Mouse (Mus musculus) limb, embryonic 12.5 days (tissue): ENCODE measurements around the gene Fgd4. TPM values are rescaled to one million over a fixed set of nuclear protein-coding genes. Genes with fewer than 3 reads are reported as not detected.
"Not testable (repeated sequence)": the region's sequence is repeated elsewhere in the genome, so short reads cannot be mapped to it uniquely, and the experiment has no call there.

Experiments
- ATAC-seq: fragments of 200-750 bp; cut with Nextera tagmentation; 2 replicates; pipeline ENCODE4 v1.8.0; 2017; ENCODE audit warnings: low read depth, moderate TSS enrichment; ENCODE audit not compliant: insufficient number of reproducible peaks, insufficient read depth, low FRiP score, low TSS enrichment
- H3K27ac ChIP-seq: fragments of 300-500 bp; sonication (generic); 2 replicates; pipeline ENCODE4 v1.5.1; 2016; ENCODE audit warnings: mild to moderate bottlenecking, moderate library complexity
- H3K27me3 ChIP-seq: fragments of 300-500 bp; sonication (generic); 2 replicates; pipeline ENCODE4 v1.6.1; 2016; ENCODE audit warnings: mild to moderate bottlenecking, moderate library complexity
- H3K36me3 ChIP-seq: fragments of 300-500 bp; sonication (generic); 2 replicates; pipeline ENCODE4 v1.6.1; 2016; ENCODE audit warnings: mild to moderate bottlenecking, moderate library complexity
- H3K4me1 ChIP-seq: fragments of 300-500 bp; sonication (generic); replicated peaks from 2 replicates; pipeline ENCODE4 v1.6.1; 2016
- H3K4me2 ChIP-seq: fragments of 300-500 bp; sonication (generic); 2 replicates; pipeline ENCODE4 v1.6.1; 2016; ENCODE audit warnings: mild to moderate bottlenecking, moderate library complexity
- H3K4me3 ChIP-seq: fragments of 300-500 bp; sonication (generic); replicated peaks from 2 replicates; pipeline ENCODE4 v1.5.1; 2016; ENCODE audit warnings: mild to moderate bottlenecking
- H3K9ac ChIP-seq: fragments of 300-500 bp; sonication (generic); replicated peaks from 2 replicates; pipeline ENCODE4 v1.6.1; 2016; ENCODE audit warnings: mild to moderate bottlenecking, moderate library complexity
- H3K9me3 ChIP-seq: fragments of 300-500 bp; sonication (generic); 2 replicates; pipeline ENCODE4 v1.6.1; 2016; ENCODE audit warnings: mild to moderate bottlenecking, moderate library complexity
- WGBS: fragments of 180-500 bp; shearing (Covaris S2); methylation state at CpG from one replicate; pipeline ENCODE4 v1.1.7; 2016; 5-methylcytosine and 5-hydroxymethylcytosine counted together
- polyA plus RNA-seq: library from polyadenylated mRNA; unstranded; fragments of >200 nt; fragmentation: Nextera tagmentation; extraction: Ambion mirVana; gene quantifications from 2 replicates; pipeline ENCODE4 v1.2.1, GENCODE M21; 2016

Gene Fgd4
- polyA plus RNA-seq, 1 experiment from 2014 or later = 12.4 TPM

DNA sequence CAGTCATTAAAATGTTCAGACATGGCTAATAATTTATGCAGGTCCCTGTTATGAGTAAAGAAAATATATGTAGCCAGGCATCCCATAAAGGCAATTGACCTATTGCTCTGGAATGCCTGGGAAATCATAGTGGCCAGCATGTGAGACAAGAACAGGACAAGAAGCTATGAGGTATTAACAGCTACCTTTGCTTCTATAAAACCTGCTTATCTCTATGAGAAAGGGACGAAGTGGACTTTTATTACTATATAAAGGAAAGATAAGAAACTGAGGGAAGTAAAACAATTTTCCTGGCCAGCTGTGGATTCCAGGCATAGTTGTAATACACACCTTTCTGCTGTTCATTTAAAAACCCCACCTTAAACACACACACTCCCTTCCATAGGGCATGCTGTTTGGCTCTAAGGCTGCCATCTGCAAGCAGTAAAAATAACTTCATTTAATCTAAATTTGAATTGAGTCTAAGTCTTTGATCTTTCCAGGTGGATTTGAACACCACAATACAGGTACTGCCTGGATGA, 114.8 kb downstream of the Fgd4 start:
- no peak overlapping the region for H3K4me2 ChIP-seq
- no peaks in the 10 kb centered on the region for H3K4me1 ChIP-seq
- 58% methylated on average over 1 of the region's 1 CpGs for WGBS
- ATAC-seq = no peak
- no peak overlapping the region for H3K4me3 ChIP-seq
- H3K27ac ChIP-seq = no peak overlapping the region
- no peaks in the 10 kb centered on the region for H3K9me3 ChIP-seq
- no peak overlapping the region for H3K9ac ChIP-seq
- H3K27me3 ChIP-seq = no peaks in the 10 kb centered on the region
- peaks cover 10% of the 10 kb centered on the region; the same call in 1 of the 2 replicates for H3K36me3 ChIP-seq

DNA sequence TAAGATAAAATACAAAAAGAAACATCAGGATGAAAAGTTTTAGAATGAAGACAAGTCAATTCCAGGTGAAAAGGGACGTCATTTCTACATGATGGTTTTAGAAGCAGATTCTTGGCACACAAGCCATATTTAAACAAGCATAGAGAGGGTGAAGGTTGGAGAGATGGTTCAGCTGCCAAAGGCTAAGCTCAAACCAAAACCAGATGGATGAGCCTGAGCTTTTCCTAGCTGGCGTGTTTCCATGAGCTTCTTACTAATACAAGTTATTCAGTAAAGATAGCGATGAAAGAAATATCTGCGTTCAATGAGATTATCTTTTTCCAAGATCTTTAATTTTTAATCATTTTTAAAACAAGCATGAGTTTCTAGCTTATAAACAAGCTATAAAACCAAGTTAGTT, 115.7 kb downstream of the Fgd4 start:
- Histone ChIP-seq H3K9me3 (no peaks in the 10 kb centered on the region), H3K36me3 (peaks cover 10% of the 10 kb centered on the region; the same call in 1 of the 2 replicates), H3K4me3 (no peak overlapping the region), H3K9ac (no peak overlapping the region), H3K4me1 (no peaks in the 10 kb centered on the region), H3K4me2 (no peak overlapping the region), H3K27ac (no peak overlapping the region), H3K27me3 (no peaks in the 10 kb centered on the region)
- WGBS = 81% methylated on average over 4 of the region's 4 CpGs
- no peak for ATAC-seq

DNA sequence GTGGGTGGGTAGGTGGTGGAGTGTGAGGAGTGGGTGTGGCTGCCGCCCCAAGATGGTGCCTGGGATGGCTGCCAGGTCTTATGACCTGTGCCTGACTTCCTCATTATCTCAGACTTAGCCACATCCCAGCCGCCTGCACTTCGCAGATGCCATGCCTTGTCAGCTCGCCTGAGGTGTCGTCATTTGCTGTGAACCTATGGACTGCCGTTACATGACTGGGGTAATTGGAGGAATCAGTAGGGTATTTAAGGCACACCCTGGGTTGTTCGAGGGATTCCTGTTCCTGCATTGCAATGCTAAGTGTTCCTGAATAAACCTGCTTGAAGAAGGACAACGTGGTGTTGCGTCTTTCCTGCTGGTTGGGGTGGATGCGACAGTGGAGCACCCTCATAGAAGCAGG, 126.9 kb downstream of the Fgd4 start:
- not testable (repeated sequence) for H3K27me3 ChIP-seq, H3K4me1 ChIP-seq, H3K9me3 ChIP-seq, H3K27ac ChIP-seq, ATAC-seq, H3K9ac ChIP-seq, H3K4me3 ChIP-seq, H3K4me2 ChIP-seq
- H3K36me3 ChIP-seq = peaks cover 23% of the 10 kb centered on the region
- 91% methylated on average over 10 of the region's 10 CpGs for WGBS

DNA sequence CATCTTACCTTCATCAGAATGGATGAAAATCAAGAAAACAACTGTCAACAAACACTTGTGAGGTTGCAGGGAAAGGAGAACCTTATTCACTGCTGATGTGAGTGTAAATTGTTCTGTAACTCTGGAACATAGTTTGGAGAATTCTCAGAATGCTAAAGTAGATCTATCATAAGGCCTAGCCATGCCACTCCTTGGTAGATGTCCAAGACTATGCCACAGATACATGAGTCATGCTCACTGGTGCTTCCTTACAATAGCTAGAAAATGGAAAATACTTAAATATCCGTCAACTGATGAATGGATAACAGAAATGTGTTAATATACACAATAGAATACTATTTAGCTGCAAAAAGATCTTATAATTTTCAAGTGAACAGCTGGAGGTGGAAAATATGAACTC, 150.3 kb downstream of the Fgd4 start:
- Histone ChIP-seq H3K36me3 (peaks cover 13% of the 10 kb centered on the region; the same call in 1 of the 2 replicates), H3K9me3 (no peaks in the 10 kb centered on the region), H3K27me3 (no peaks in the 10 kb centered on the region), H3K4me2 (no peak overlapping the region), H3K9ac (no peak overlapping the region), H3K27ac (no peak overlapping the region), H3K4me3 (no peak overlapping the region), H3K4me1 (no peaks in the 10 kb centered on the region)
- no peak for ATAC-seq
- WGBS = 83% methylated on average over 1 of the region's 1 CpGs

DNA sequence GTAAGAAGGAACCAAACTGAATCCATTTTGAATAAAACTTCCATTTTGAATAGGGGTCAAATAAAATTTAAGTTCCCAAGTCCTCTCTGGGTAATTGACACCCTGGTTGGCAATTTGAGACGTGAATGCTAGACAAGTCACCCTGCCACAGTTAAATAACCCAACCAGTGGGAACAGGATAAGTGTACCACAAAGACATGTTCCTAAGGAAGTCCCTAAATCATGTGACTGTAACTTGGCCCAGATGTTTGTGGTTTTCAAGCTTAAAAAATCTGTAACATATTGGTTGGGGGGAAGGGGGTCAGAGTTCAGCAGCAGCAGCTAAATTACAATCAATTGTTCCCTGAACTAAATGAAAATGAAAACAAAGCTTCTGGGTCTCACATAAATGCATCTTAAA, 161.9 kb downstream of the Fgd4 start:
- no peak overlapping the region for H3K9ac ChIP-seq
- H3K4me2 ChIP-seq = no peak overlapping the region
- H3K27me3 ChIP-seq = no peaks in the 10 kb centered on the region
- no peak for ATAC-seq
- no peaks in the 10 kb centered on the region for H3K4me1 ChIP-seq
- peaks cover 21% of the 10 kb centered on the region for H3K36me3 ChIP-seq
- 24% methylated on average over 1 of the region's 1 CpGs for WGBS
- H3K27ac ChIP-seq = no peak overlapping the region
- no peaks in the 10 kb centered on the region for H3K9me3 ChIP-seq
- H3K4me3 ChIP-seq = no peak overlapping the region

DNA sequence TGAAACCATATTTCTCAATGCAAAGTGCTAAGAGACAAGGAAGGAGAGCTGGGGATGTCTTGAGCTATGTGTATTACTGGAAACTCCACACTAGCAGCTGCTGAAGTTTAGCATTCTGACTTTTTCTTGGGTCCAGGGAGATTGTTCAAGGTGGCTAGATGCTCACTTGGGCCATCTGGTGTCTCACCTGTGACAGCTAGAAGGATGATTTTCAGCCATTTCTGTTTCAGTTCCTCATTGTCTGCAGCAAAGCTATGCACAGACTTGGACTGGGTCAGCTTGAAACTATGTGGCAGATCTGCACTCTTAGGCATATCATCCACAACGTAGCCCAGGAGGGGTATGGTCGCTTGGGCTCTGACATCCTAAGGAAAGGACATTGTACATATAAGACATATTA, 177.9 kb downstream of the Fgd4 start:
- no peak for ATAC-seq
- Histone ChIP-seq H3K36me3 (peaks cover 20% of the 10 kb centered on the region), H3K4me1 (no peaks in the 10 kb centered on the region), H3K27me3 (no peaks in the 10 kb centered on the region), H3K27ac (no peak overlapping the region), H3K4me2 (no peak overlapping the region), H3K9ac (no peak overlapping the region), H3K9me3 (no peaks in the 10 kb centered on the region), H3K4me3 (no peak overlapping the region)
- 91% methylated on average over 2 of the region's 2 CpGs for WGBS

DNA sequence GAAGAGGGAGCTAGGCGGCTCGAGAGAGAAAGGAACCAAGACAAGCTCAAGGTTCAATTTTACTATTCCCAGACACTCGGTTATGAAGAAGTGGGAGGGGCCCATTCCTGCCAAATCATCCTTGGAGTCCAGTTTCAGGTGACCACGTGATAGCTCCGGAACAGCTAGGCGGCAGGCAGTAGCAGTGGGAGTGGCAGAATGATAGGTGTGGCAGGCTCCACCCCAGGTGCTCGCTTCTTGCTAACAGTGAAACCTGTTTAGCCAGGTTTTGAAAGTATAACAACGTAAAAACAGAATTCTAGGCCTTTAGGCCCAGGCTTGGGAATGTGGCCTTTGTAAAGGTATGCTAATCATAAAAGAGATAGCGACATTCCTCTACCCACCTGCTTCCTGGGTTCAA, 233.1 kb downstream of the Fgd4 start:
- not testable (repeated sequence) for H3K4me1 ChIP-seq, H3K4me2 ChIP-seq, ATAC-seq, H3K27me3 ChIP-seq, H3K4me3 ChIP-seq, H3K9ac ChIP-seq, H3K36me3 ChIP-seq, H3K9me3 ChIP-seq, H3K27ac ChIP-seq
- WGBS = 64% methylated on average over 9 of the region's 9 CpGs

Other genes starting within 250 kb of the Fgd4 start
- gene Dnm1l, start 241.6 kb downstream of the Fgd4 start, polyA plus RNA-seq = 60.5 and 64.2 TPM in 2 replicates
- not detected in 2 replicates for gene Olfr19, start 75.9 kb upstream of the Fgd4 start, polyA plus RNA-seq
- 0.19 and 0.35 TPM in 2 replicates for gene Spag6l, start 228.9 kb upstream of the Fgd4 start, polyA plus RNA-seq